Mouse (Mus musculus): ENCODE measurements around the gene 0610037L13Rik. TPM values are rescaled to one million over a fixed set of nuclear protein-coding genes. Genes with fewer than 3 reads are reported as not detected.

The 0610037L13Rik gene
- total RNA-seq, 2 experiments from 2014 or later: 63.3 to 67.7 TPM

GRCm38 (mm10) chr4:107904252-107904651 lies 14.6 kb downstream of the 0610037L13Rik start:
- no peak for DNase-seq (ENCODE audit: extremely low spot score in 1 of 2, low spot score in 2 of 2)

GRCm38 (mm10) chr4:107906561-107906960 lies 16.9 kb downstream of the 0610037L13Rik start:
- intact Hi-C loops (cut with DNase I): no loop called here
- DNase-seq (ENCODE audit: extremely low spot score in 1 of 2, low spot score in 2 of 2): no peak

More at GRCm38 (mm10) chr4:107904252-107904651, 14.6 kb downstream of the 0610037L13Rik start:
- intact Hi-C loops (cut with DNase I): no loop called here

DNA sequence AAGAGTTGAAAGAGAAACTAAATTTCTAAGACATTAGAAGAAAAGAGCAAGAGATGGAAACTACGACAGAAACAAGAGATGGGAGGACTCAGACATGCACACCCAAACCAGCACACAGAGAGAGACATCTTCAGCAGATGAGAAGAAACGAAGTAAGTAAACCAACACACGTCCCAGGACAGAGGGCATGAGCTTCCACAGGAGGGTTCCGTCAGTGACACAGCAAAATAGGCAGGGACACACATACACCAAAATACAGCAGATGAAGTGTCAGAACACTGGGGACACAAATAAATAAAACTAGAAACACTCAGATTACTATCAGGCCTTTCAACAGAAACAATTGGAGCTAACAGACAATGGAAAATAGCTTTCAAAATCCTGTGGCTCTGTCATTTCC lies 20.4 kb downstream of the 0610037L13Rik start:
- no peak for DNase-seq (ENCODE audit: extremely low spot score in 1 of 2, low spot score in 2 of 2)
- intact Hi-C loops (cut with DNase I): no loop called here

- intact Hi-C loops (cut with DNase I): loop anchor here (10.0 kb wide), 1 partner anchor 314 kb away; no protein-coding TSS in a partner anchor
- DNase-seq (ENCODE audit: extremely low spot score in 1 of 2, low spot score in 2 of 2): no peak
Measured at GRCm38 (mm10) chr4:107920336-107920735, 30.7 kb downstream of the 0610037L13Rik start.

DNA sequence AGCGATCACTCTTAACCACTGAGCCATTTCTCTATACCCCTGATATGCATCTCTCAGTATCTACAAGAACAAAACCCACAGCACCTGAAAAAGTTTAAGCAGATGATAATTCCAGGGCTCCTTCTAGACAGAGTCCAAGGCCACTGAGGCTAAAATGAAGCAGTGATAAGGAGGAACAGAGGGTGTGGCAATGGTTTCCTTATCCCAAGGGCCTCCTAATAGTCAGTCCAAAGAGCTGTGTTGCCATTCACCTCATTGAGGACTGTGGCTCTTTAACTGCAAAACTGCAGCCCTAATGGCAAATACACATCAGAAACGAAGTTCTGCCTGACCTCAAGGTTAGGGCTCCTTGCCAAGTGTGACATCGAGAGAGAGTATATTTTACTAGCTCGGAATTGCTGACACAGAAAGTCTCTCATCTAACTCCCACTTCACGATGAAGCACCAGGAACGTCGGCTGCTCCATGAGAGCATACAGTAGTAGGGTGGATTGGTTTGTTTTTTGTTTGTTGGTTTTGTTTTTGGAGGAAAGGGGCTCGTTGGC lies 31.6 kb downstream of the 0610037L13Rik start:
- DNase-seq (ENCODE audit: extremely low spot score in 1 of 2, low spot score in 2 of 2): no peak
- intact Hi-C loops (cut with DNase I): loop anchor here (10.0 kb wide), 1 partner anchor 314 kb away; no protein-coding TSS in a partner anchor

DNA sequence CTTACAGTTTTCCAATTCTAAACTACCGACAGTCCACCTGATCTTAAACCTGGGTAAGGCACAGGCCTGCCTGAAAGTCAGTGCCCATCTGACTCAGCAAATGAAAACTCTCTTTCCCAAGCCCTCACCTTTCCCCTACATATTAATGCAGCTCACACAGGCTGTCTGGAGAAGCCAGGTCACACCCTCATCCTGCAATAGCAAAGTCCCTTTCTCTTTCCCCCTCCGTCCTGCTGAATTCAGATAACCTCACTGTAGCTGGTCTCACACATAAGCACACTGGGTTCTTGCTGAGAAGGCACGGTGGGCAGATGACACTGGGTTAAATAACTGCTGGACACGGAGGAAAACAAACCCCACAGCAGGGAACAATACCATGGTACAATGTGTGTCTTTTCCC lies 32.3 kb downstream of the 0610037L13Rik start:
- no peak for DNase-seq (ENCODE audit: extremely low spot score in 1 of 2, low spot score in 2 of 2)
- intact Hi-C loops (cut with DNase I): loop anchor here (10.0 kb wide), 1 partner anchor 313 kb away; no protein-coding TSS in a partner anchor

DNA sequence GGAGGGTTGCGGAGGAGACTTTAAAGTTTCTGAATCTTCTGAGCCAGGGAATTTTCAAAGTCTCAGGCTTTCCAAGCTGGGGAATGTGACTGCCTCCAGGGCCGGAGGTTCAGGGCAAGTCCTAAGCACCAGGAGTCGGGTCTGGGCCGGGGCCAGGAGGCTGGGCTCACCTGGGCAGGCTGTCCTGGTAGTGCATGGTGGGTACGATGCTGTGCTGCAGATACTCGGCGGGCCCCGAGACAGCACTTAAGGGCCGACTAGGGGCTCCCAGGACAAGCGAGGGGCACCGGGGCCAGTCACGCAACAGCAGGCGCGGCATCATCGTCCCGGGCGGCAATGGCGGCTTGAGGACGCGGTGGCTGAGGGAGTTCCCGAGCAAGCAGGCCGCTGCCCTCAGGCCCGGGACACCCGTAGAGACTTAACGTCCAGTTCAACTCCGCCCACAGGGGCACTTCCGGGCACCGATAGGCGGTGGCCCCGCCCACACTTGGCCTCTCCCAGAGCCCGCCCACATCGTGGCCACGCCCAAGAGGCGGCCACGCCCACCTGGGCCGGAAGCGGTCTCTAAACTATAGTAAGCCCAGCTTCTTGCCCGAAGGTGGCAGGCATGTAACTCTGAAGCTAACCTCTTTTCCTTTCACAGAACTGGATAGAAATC lies 33.7 kb downstream of the 0610037L13Rik start, which contains the start of gene Cpt2:
TSS of gene Cpt2 (minus strand) at position 466 of the 658 bp plus-strand sequence.
- peak; percentile 72 to 96 for DNase-seq (ENCODE audit: extremely low spot score in 1 of 2, low spot score in 2 of 2)
- intact Hi-C loops (cut with DNase I): loop anchor here (10.0 kb wide), 1 partner anchor 312 kb away; no protein-coding TSS in a partner anchor

DNA sequence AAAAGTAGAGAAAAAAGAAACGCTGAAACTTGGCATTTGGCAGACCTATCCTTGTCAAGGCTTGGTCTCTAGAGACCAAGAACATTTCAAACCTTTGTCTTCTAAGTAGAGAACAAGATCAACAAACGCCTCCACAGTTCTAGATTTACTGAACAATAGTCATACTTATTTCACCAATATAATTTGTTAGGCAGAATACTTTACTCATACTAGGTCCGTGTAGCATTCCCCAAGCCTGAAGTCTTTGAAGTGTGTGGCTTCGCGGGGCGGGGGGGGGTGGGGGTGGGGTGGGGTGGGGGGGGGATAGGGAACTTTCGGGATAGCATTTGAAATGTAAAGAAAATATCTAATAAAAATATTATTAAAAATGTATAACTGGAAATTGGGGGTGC lies 34.2 kb downstream of the 0610037L13Rik start:
- DNase-seq (ENCODE audit: extremely low spot score in 1 of 2, low spot score in 2 of 2): no peak
- intact Hi-C loops (cut with DNase I): loop anchor here (10.0 kb wide), 1 partner anchor 311 kb away; no protein-coding TSS in a partner anchor

DNA sequence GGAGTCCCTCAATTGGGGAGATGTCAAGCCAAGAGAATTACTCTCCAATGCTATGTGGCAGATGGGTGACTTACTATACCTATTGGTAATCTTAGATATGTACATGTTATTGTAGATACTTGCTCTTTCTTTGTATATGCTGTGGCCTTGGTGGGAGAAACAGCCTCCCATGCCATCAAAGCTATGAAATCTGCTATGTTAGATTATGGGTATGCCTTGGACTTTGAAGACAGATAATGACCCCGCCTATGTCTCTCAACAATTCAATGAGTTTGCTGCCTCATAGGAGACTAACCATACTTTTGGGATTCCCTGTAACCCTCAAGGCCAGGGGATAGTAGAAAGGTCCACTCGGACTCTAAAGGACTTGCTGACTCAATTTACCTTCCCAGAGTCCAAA lies 38.7 kb downstream of the 0610037L13Rik start:
- intact Hi-C loops (cut with DNase I): loop anchor here (10.0 kb wide), 1 partner anchor 307 kb away; no protein-coding TSS in a partner anchor
- no peak for DNase-seq (ENCODE audit: extremely low spot score in 1 of 2, low spot score in 2 of 2)

GRCm38 (mm10) chr4:107928726-107929125 lies 39.1 kb downstream of the 0610037L13Rik start:
- intact Hi-C loops (cut with DNase I): loop anchor here (10.0 kb wide), 1 partner anchor 306 kb away; no protein-coding TSS in a partner anchor
- no peak for DNase-seq (ENCODE audit: extremely low spot score in 1 of 2, low spot score in 2 of 2)

DNA sequence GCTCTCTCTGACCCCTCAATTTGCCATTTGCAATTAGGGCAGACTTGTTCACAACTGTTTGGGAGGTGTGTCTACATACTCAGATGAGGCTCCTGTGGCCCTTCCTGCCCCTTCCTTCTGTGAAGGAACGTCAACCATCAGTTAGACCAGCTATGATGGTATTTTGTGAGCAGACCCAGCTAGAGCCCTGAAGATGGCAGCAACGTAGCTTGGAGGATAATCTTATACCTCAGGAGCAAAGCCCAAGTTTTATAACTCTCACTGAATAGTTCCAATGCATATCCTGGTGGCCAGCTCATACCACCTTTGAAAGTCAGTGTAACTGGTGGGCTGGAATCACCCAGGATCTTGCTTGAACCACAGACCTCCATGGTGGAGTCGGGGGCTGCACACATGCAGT lies 41.8 kb downstream of the 0610037L13Rik start:
- DNase-seq (ENCODE audit: extremely low spot score in 1 of 2, low spot score in 2 of 2): no peak
- intact Hi-C loops (cut with DNase I): loop anchor here (10.0 kb wide), 2 partner anchors 143 to 393 kb away; partner anchors contain the start of gene Coa7

- intact Hi-C loops (cut with DNase I): loop anchor here (10.0 kb wide), 2 partner anchors 142 to 392 kb away; partner anchors contain the start of gene Coa7
- DNase-seq (ENCODE audit: extremely low spot score in 1 of 2, low spot score in 2 of 2): no peak
Measured at GRCm38 (mm10) chr4:107933239-107933638, 43.6 kb downstream of the 0610037L13Rik start.

GRCm38 (mm10) chr4:107935254-107935653 lies 45.6 kb downstream of the 0610037L13Rik start:
- intact Hi-C loops (cut with DNase I): loop anchor here (5.0 to 10.0 kb wide), 3 partner anchors 140 to 390 kb away; partner anchors contain the start of gene Coa7
- DNase-seq (ENCODE audit: extremely low spot score in 1 of 2, low spot score in 2 of 2): no peak

DNA sequence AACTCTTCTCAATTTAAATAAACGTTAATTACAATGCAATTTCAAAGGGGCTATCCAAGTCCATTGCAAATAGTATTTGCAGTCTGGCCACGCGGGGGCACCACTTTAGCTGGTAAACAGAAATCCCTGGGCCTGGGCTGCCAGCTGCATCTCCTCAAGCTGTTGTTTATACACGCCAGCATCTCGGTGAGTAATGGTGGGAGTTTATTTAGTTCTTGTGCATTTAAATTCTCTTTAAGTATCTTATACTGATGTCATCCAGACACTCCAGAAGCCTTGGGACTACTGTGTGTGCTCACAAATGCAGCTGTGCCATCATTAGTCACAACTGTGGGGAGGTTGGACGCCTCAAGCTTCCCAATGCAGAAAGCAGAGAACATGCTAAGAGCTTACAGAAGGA lies 47.7 kb downstream of the 0610037L13Rik start:
- intact Hi-C loops (cut with DNase I): loop anchor here (5.0 to 10.0 kb wide), 3 partner anchors 137 to 387 kb away; partner anchors contain the start of gene Coa7
- peak; percentile 67 to 81 for DNase-seq (ENCODE audit: extremely low spot score in 1 of 2, low spot score in 2 of 2)

DNA sequence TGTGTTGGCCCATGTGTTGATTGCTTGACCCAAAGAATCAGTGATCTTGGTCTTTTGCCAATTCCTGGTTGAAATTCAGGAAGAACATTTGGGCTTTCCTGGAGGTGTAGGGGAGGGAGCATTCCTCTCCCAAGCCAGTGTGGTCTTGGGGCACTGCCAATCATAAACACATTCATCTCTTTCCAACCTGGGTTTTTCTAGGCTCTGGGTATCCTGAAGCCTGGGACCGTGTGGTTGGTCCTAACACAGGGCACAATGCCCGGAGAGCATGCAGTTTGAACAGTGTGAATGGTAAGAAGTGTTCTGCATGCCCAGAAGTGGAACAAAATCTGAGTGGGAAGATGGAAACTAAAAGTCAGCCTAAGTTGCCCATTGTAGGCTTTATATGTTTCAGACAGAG lies 48.5 kb downstream of the 0610037L13Rik start:
- intact Hi-C loops (cut with DNase I): loop anchor here (5.0 to 10.0 kb wide), 3 partner anchors 137 to 387 kb away; partner anchors contain the start of gene Coa7
- DNase-seq (ENCODE audit: extremely low spot score in 1 of 2, low spot score in 2 of 2): no peak

- intact Hi-C loops (cut with DNase I): no loop called here
- no peak for DNase-seq (ENCODE audit: extremely low spot score in 1 of 2, low spot score in 2 of 2)
Measured at GRCm38 (mm10) chr4:107942741-107943140, 53.1 kb downstream of the 0610037L13Rik start.

DNA sequence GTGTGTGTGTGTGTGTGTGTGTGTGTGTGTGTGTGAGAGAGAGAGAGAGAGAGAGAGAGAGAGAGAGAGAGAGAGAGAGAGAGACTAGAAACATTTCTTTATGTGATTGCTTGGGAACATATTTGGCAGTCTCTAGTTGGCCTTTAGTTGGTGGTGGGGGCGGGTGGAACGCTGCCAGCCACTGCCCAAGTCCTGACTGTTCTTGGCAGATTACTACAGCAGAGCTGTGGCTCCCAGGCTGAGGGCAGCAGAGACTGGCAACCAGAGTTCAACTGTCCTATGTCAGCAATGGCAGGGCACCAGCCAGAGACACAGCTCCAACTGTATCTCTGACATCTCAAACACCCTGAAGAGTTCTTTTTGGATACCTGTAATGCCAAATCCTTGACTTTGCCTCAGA lies 54.5 kb downstream of the 0610037L13Rik start:
- intact Hi-C loops (cut with DNase I): no loop called here

More for the DNA sequence above, 54.5 kb downstream of the 0610037L13Rik start:
- DNase-seq (ENCODE audit: extremely low spot score in 1 of 2, low spot score in 2 of 2): no peak

Measured in left cerebral cortex, postnatal 10 days (tissue).